In the genomic region with DNA sequence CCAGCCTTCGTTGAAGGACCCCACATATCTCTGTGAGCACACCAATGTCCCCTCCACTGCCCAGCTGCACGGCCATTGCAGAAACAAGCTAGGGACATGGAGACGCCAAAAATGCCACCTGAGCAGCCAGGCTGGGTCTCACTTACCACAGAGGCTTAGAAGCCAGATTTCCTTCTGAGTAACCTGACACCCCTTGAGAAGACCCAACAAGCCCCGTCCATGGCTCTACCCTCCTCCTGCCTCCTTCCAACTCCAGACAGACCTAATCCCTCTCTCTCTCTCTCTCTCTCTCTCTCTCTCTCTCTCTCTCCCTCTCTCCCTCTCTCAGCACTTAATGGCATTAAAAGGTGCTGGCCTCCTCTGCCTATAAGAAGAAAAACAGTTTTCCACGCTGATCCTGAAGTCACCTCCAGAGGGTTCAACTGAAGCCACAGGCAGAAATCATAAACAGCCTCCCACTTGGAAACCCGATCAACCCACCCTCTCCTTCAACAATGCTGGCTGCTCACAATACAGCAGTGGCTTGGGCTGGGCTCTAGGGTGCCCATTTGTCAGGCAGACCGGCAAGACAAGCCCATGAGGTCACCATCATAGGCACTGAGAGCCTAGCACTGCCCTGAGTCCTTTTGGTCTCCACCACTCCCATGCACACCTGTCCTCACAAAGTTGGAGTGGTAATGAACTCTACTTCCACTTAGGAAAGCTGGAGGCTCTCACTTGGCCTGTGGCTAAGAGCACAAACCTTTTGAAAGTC, we compare ENCODE assay signal across 29 mouse cellular contexts.
DNase-seq lines count a peak whose midpoint lies in the region; ATAC-seq and TF ChIP-seq lines count a peak whose summit lies in the region.
"Had no signal": no experiment of that assay in that cellular context is flagged by ENCODE, and none has a peak within 500 bp of the region (broad histone marks: within the 10 kb centered on the region; RNA-seq: fewer than 3 reads in every experiment).

No protein-coding gene starts in this region.

- no peaks in the 10 kb centered on the region for H3K36me3 ChIP-seq in embryonic facial prominence, embryonic 12.5 days
- no peaks in the 10 kb centered on the region for H3K36me3 ChIP-seq in embryonic facial prominence, embryonic 10.5 days (replicated peaks)
- H3K36me3 ChIP-seq in kidney, postnatal 0 days (ENCODE audit: insufficient read depth, low read length), result no peaks in the 10 kb centered on the region
- no peaks in the 10 kb centered on the region for H3K36me3 ChIP-seq in embryonic facial prominence, embryonic 13.5 days
- H3K36me3 ChIP-seq in limb, embryonic 10.5 days, result no peaks in the 10 kb centered on the region
- H3K36me3 ChIP-seq in midbrain, embryonic 11.5 days (ENCODE audit: control insufficient read depth, insufficient read depth, low read length), result no peaks in the 10 kb centered on the region
- H3K36me3 ChIP-seq in intestine, embryonic 16.5 days (ENCODE audit: control insufficient read depth, insufficient read depth, low read length), result no peaks in the 10 kb centered on the region
- H3K36me3 ChIP-seq: forebrain, embryonic 10.5 days; hindbrain, embryonic 10.5 days; hindbrain, embryonic 15.5 days; liver, embryonic 12.5 days; midbrain, embryonic 10.5 days had no signal

- no peak overlapping the region for H3K4me2 ChIP-seq in embryonic facial prominence, embryonic 12.5 days (replicated peaks)
- no peak overlapping the region for H3K4me2 ChIP-seq in kidney, postnatal 0 days (ENCODE audit: low read length)
- no peak overlapping the region for H3K4me2 ChIP-seq in embryonic facial prominence, embryonic 13.5 days
- H3K4me2 ChIP-seq in midbrain, embryonic 11.5 days, result no peak overlapping the region
- H3K4me2 ChIP-seq in intestine, embryonic 16.5 days (ENCODE audit: low read depth, low read length), result no peak overlapping the region
- H3K4me2 ChIP-seq: hindbrain, embryonic 15.5 days; liver, embryonic 12.5 days had no signal

- H3K4me1 ChIP-seq in embryonic facial prominence, embryonic 12.5 days, result 0 out of 2 replicates have a peak, but pooled peaks cover 7% of the 10 kb centered on the region
- peaks cover 10% of the 10 kb centered on the region for H3K4me1 ChIP-seq in embryonic facial prominence, embryonic 10.5 days
- no peaks in the 10 kb centered on the region for H3K4me1 ChIP-seq in kidney, postnatal 0 days (replicated peaks; ENCODE audit: insufficient read depth, low read length)
- peaks cover 14% of the 10 kb centered on the region for H3K4me1 ChIP-seq in embryonic facial prominence, embryonic 13.5 days
- H3K4me1 ChIP-seq in limb, embryonic 10.5 days, result peaks cover 13% of the 10 kb centered on the region
- no peaks in the 10 kb centered on the region for H3K4me1 ChIP-seq in midbrain, embryonic 11.5 days (ENCODE audit: control insufficient read depth, insufficient read depth, low read length)
- no peaks in the 10 kb centered on the region for H3K4me1 ChIP-seq in intestine, embryonic 16.5 days (ENCODE audit: control insufficient read depth, insufficient read depth, low read length)
- H3K4me1 ChIP-seq: hindbrain, embryonic 10.5 days; hindbrain, embryonic 15.5 days; liver, embryonic 12.5 days had no signal

- no peak for DNase-seq in embryonic facial prominence, embryonic 10.5 days (ENCODE audit: low spot score)
- peak; percentile 47 for DNase-seq in kidney, postnatal 0 days (ENCODE audit: low spot score)
- no peak for DNase-seq in kidney, adult 18-20 months
- peak; percentile 40 for DNase-seq in limb, embryonic 10.5 days (ENCODE audit: low spot score)
- DNase-seq in midbrain, embryonic 11.5 days (ENCODE audit: low spot score, missing footprints), result no peak
- DNase-seq: adrenal gland, postnatal 10 days; cerebellum, adult 11 months; cerebellum, adult 9-10 months; cerebellum, postnatal 36 days; gastrocnemius, postnatal 10 days; heart, postnatal 14 days; kidney, adult 9 months; layer of hippocampus, postnatal 36 days; left cerebral cortex, postnatal 4 days; liver, postnatal 0 days; right cerebral cortex, postnatal 25 days; thymus, postnatal 36 days had no signal

- peak; percentile 22; the same call in 1 of the 2 replicates for ATAC-seq in embryonic facial prominence, embryonic 12.5 days (ENCODE audit: insufficient number of reproducible peaks, insufficient read depth, low FRiP score, low TSS enrichment)
- peak; percentile 51; the same call in 1 of the 2 replicates for ATAC-seq in kidney, postnatal 0 days (replicated peaks; ENCODE audit: low FRiP score, low read depth)
- peak; percentile 68; the same call in 1 of the 2 replicates for ATAC-seq in embryonic facial prominence, embryonic 13.5 days (ENCODE audit: insufficient number of reproducible peaks, insufficient read depth, low FRiP score, low TSS enrichment, low read depth)
- no peak for ATAC-seq in midbrain, embryonic 11.5 days (ENCODE audit: low FRiP score)
- ATAC-seq in intestine, embryonic 16.5 days, result no peak
- ATAC-seq: forebrain, embryonic 16.5 days; inflammation-experienced regulatory T-cells, adult 6 months; liver, embryonic 12.5 days; liver, postnatal 0 days; midbrain, embryonic 16.5 days; Patski had no signal

- H3K9ac ChIP-seq in embryonic facial prominence, embryonic 12.5 days, result no peak overlapping the region
- H3K9ac ChIP-seq in kidney, postnatal 0 days (ENCODE audit: low read depth, low read length), result no peak overlapping the region
- H3K9ac ChIP-seq in embryonic facial prominence, embryonic 13.5 days, result no peak overlapping the region
- no peak overlapping the region for H3K9ac ChIP-seq in midbrain, embryonic 11.5 days (ENCODE audit: low read length)
- no peak overlapping the region for H3K9ac ChIP-seq in intestine, embryonic 16.5 days (ENCODE audit: low read depth, low read length)
- H3K9ac ChIP-seq: hindbrain, embryonic 15.5 days; liver, embryonic 12.5 days; liver, postnatal 0 days had no signal

- no peaks in the 10 kb centered on the region for H3K27me3 ChIP-seq in embryonic facial prominence, embryonic 12.5 days
- no peaks in the 10 kb centered on the region for H3K27me3 ChIP-seq in embryonic facial prominence, embryonic 10.5 days (replicated peaks; ENCODE audit: low read depth, poor library complexity, severe bottlenecking)
- no peaks in the 10 kb centered on the region for H3K27me3 ChIP-seq in kidney, postnatal 0 days (ENCODE audit: insufficient read depth, low read length)
- H3K27me3 ChIP-seq in embryonic facial prominence, embryonic 13.5 days, result no peaks in the 10 kb centered on the region
- H3K27me3 ChIP-seq in limb, embryonic 10.5 days (ENCODE audit: low read depth, poor library complexity, severe bottlenecking), result no peaks in the 10 kb centered on the region
- H3K27me3 ChIP-seq in midbrain, embryonic 11.5 days (ENCODE audit: control insufficient read depth, insufficient read depth, low read length), result no peaks in the 10 kb centered on the region
- no peaks in the 10 kb centered on the region for H3K27me3 ChIP-seq in intestine, embryonic 16.5 days (replicated peaks; ENCODE audit: control insufficient read depth, insufficient read depth, low read length)
- H3K27me3 ChIP-seq: hindbrain, embryonic 15.5 days; liver, embryonic 12.5 days; Patski had no signal

- H3K9me3 ChIP-seq in embryonic facial prominence, embryonic 12.5 days, result no peaks in the 10 kb centered on the region
- no peaks in the 10 kb centered on the region for H3K9me3 ChIP-seq in embryonic facial prominence, embryonic 10.5 days
- H3K9me3 ChIP-seq in kidney, postnatal 0 days (replicated peaks; ENCODE audit: low read length), result no peaks in the 10 kb centered on the region
- H3K9me3 ChIP-seq in embryonic facial prominence, embryonic 13.5 days, result no peaks in the 10 kb centered on the region
- no peaks in the 10 kb centered on the region for H3K9me3 ChIP-seq in limb, embryonic 10.5 days (replicated peaks)
- H3K9me3 ChIP-seq in midbrain, embryonic 11.5 days (ENCODE audit: control insufficient read depth, low read length), result no peaks in the 10 kb centered on the region
- no peaks in the 10 kb centered on the region for H3K9me3 ChIP-seq in intestine, embryonic 16.5 days (ENCODE audit: control insufficient read depth, low read length)
- H3K9me3 ChIP-seq: forebrain, embryonic 10.5 days; hindbrain, embryonic 10.5 days; hindbrain, embryonic 15.5 days; liver, embryonic 12.5 days; midbrain, embryonic 10.5 days had no signal

- no peak for TF ChIP-seq CTCF in kidney, postnatal 0 days (IDR thresholded peaks at IDR 0.05; ENCODE audit: low read depth)

- 34% methylated on average over 7 of the region's 7 CpGs for WGBS in embryonic facial prominence, embryonic 12.5 days
- WGBS in embryonic facial prominence, embryonic 10.5 days, result 47% methylated on average over 7 of the region's 7 CpGs
- 20% methylated on average over 7 of the region's 7 CpGs for WGBS in kidney, postnatal 0 days
- WGBS in embryonic facial prominence, embryonic 13.5 days, result 38% methylated on average over 7 of the region's 7 CpGs
- WGBS in limb, embryonic 10.5 days, result 34% methylated on average over 7 of the region's 7 CpGs
- 54% methylated on average over 7 of the region's 7 CpGs for WGBS in midbrain, embryonic 11.5 days
- 42% methylated on average over 7 of the region's 7 CpGs for WGBS in intestine, embryonic 16.5 days

- no peak overlapping the region for H3K4me3 ChIP-seq in embryonic facial prominence, embryonic 12.5 days
- H3K4me3 ChIP-seq in embryonic facial prominence, embryonic 10.5 days, result no peak overlapping the region
- no peak overlapping the region for H3K4me3 ChIP-seq in kidney, postnatal 0 days (replicated peaks; ENCODE audit: low read depth, low read length)
- H3K4me3 ChIP-seq in embryonic facial prominence, embryonic 13.5 days, result no peak overlapping the region
- H3K4me3 ChIP-seq in limb, embryonic 10.5 days, result no peak overlapping the region
- H3K4me3 ChIP-seq in midbrain, embryonic 11.5 days (ENCODE audit: low read depth, low read length), result no peak overlapping the region
- H3K4me3 ChIP-seq in intestine, embryonic 16.5 days (ENCODE audit: low read length), result no peak overlapping the region
- H3K4me3 ChIP-seq: forebrain, embryonic 10.5 days; hindbrain, embryonic 10.5 days; hindbrain, embryonic 15.5 days; liver, embryonic 12.5 days; midbrain, embryonic 10.5 days had no signal

- peak overlapping the region; percentile 30; the same call in 1 of the 2 replicates for H3K27ac ChIP-seq in embryonic facial prominence, embryonic 12.5 days
- no peak overlapping the region for H3K27ac ChIP-seq in embryonic facial prominence, embryonic 10.5 days (replicated peaks)
- H3K27ac ChIP-seq in kidney, postnatal 0 days, result peak overlapping the region; percentile 19; the same call in 1 of the 2 replicates
- H3K27ac ChIP-seq in embryonic facial prominence, embryonic 13.5 days, result 0 out of 2 replicates have a peak overlapping the region, but pooled peaks have one; percentile 16
- 0 out of 2 replicates have a peak overlapping the region, but pooled peaks have one; percentile 31 for H3K27ac ChIP-seq in limb, embryonic 10.5 days
- no peak overlapping the region for H3K27ac ChIP-seq in midbrain, embryonic 11.5 days (ENCODE audit: low read depth, low read length)
- no peak overlapping the region for H3K27ac ChIP-seq in intestine, embryonic 16.5 days (ENCODE audit: low read length)
- H3K27ac ChIP-seq: forebrain, embryonic 10.5 days; hindbrain, embryonic 10.5 days; hindbrain, embryonic 15.5 days; liver, embryonic 12.5 days; midbrain, embryonic 10.5 days had no signal

Comparison
In these comparisons a context has a peak if more than half of its experiments do, and no peak if none do; other contexts are left out.
1. H3K27ac ChIP-seq: peak in embryonic facial prominence, embryonic 12.5 days (single experiment), kidney, postnatal 0 days (single experiment), embryonic facial prominence, embryonic 13.5 days (single experiment) and limb, embryonic 10.5 days (single experiment); none in embryonic facial prominence, embryonic 10.5 days (single experiment), midbrain, embryonic 11.5 days (single experiment) and intestine, embryonic 16.5 days (single experiment).
2. DNase-seq: peak in kidney, postnatal 0 days (single experiment) and limb, embryonic 10.5 days (single experiment); none in embryonic facial prominence, embryonic 10.5 days (single experiment), kidney, adult 18-20 months (single experiment) and midbrain, embryonic 11.5 days (single experiment).
3. ATAC-seq: peak in embryonic facial prominence, embryonic 12.5 days (single experiment), kidney, postnatal 0 days (single experiment) and embryonic facial prominence, embryonic 13.5 days (single experiment); none in midbrain, embryonic 11.5 days (single experiment) and intestine, embryonic 16.5 days (single experiment).